ENCODE assay signal across 22 mouse cellular contexts in the genomic region with DNA sequence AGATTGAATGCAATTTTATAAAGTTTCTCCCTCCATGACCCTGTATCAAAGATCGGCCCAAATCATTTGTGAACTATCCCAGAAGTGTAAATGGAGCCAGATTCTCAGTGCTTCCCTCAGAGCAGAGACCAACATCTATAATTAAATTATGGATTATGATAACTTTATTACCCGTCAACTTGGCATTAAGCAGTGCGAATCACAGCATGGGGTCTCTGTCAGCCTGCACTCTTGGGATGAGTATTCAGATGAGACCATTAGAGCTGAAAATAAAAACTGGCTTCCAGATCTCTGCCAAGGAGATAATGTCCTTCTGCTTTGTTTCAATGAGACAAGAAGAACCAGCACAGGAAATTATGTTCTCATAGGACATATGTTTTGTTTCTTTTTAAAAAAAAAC.
DNase-seq lines count a peak whose midpoint lies in the region; ATAC-seq and TF ChIP-seq lines count a peak whose summit lies in the region.
"Had no signal": no experiment of that assay in that cellular context is flagged by ENCODE, and none has a peak within 500 bp of the region (broad histone marks: within the 10 kb centered on the region; RNA-seq: fewer than 3 reads in every experiment).

No protein-coding gene starts in this region.

- H3K4me1 ChIP-seq in hindbrain, embryonic 16.5 days (ENCODE audit: control insufficient read depth, insufficient read depth, low read depth, low read length) = no peaks in the 10 kb centered on the region
- H3K4me1 ChIP-seq in hindbrain, embryonic 10.5 days (replicated peaks) = no peaks in the 10 kb centered on the region
- no peaks in the 10 kb centered on the region for H3K4me1 ChIP-seq in midbrain, postnatal 0 days (ENCODE audit: insufficient read depth, low read length)
- H3K4me1 ChIP-seq in midbrain, embryonic 11.5 days (ENCODE audit: control insufficient read depth, insufficient read depth, low read length) = no peaks in the 10 kb centered on the region
- no peaks in the 10 kb centered on the region for H3K4me1 ChIP-seq in forebrain, embryonic 15.5 days
- no peaks in the 10 kb centered on the region for H3K4me1 ChIP-seq in intestine, postnatal 0 days (replicated peaks; ENCODE audit: control insufficient read depth, insufficient read depth, low read length)
- H3K4me1 ChIP-seq: embryonic facial prominence, embryonic 15.5 days; forebrain, embryonic 10.5 days; heart, embryonic 13.5 days; hindbrain, embryonic 13.5 days had no signal

- no peaks in the 10 kb centered on the region for H3K9me3 ChIP-seq in hindbrain, embryonic 16.5 days (ENCODE audit: control insufficient read depth, low read length)
- H3K9me3 ChIP-seq in hindbrain, embryonic 10.5 days = no peaks in the 10 kb centered on the region
- no peaks in the 10 kb centered on the region for H3K9me3 ChIP-seq in midbrain, postnatal 0 days (ENCODE audit: low read length)
- no peaks in the 10 kb centered on the region for H3K9me3 ChIP-seq in midbrain, embryonic 11.5 days (ENCODE audit: control insufficient read depth, low read length)
- H3K9me3 ChIP-seq in forebrain, embryonic 15.5 days = no peaks in the 10 kb centered on the region
- H3K9me3 ChIP-seq in intestine, postnatal 0 days (ENCODE audit: control insufficient read depth) = no peaks in the 10 kb centered on the region
- H3K9me3 ChIP-seq: embryonic facial prominence, embryonic 15.5 days; forebrain, embryonic 10.5 days; heart, embryonic 13.5 days; hindbrain, embryonic 13.5 days had no signal

- TF ChIP-seq CTCF in midbrain, postnatal 0 days (IDR thresholded peaks at IDR 0.05) = no peak
- no peak for TF ChIP-seq CTCF in intestine, postnatal 0 days (IDR thresholded peaks at IDR 0.05; ENCODE audit: low read depth)

- H3K4me2 ChIP-seq in hindbrain, embryonic 16.5 days (ENCODE audit: low read length) = no peak overlapping the region
- H3K4me2 ChIP-seq in midbrain, postnatal 0 days (ENCODE audit: low read depth, low read length, poor library complexity, severe bottlenecking) = no peak overlapping the region
- H3K4me2 ChIP-seq in midbrain, embryonic 11.5 days = no peak overlapping the region
- H3K4me2 ChIP-seq in forebrain, embryonic 15.5 days (replicated peaks) = no peak overlapping the region
- H3K4me2 ChIP-seq in intestine, postnatal 0 days (replicated peaks; ENCODE audit: low read depth) = no peak overlapping the region
- H3K4me2 ChIP-seq: embryonic facial prominence, embryonic 15.5 days; heart, embryonic 13.5 days; hindbrain, embryonic 13.5 days had no signal

- H3K36me3 ChIP-seq in hindbrain, embryonic 16.5 days (ENCODE audit: control insufficient read depth, insufficient read depth, low read length) = no peaks in the 10 kb centered on the region
- no peaks in the 10 kb centered on the region for H3K36me3 ChIP-seq in hindbrain, embryonic 10.5 days
- no peaks in the 10 kb centered on the region for H3K36me3 ChIP-seq in midbrain, postnatal 0 days (ENCODE audit: insufficient read depth, low read length)
- no peaks in the 10 kb centered on the region for H3K36me3 ChIP-seq in midbrain, embryonic 11.5 days (ENCODE audit: control insufficient read depth, insufficient read depth, low read length)
- no peaks in the 10 kb centered on the region for H3K36me3 ChIP-seq in forebrain, embryonic 15.5 days
- H3K36me3 ChIP-seq in intestine, postnatal 0 days (ENCODE audit: control insufficient read depth, insufficient read depth) = no peaks in the 10 kb centered on the region
- H3K36me3 ChIP-seq: embryonic facial prominence, embryonic 15.5 days; forebrain, embryonic 10.5 days; heart, embryonic 13.5 days; hindbrain, embryonic 13.5 days had no signal

- ATAC-seq in hindbrain, embryonic 16.5 days = peak; percentile 80
- no peak; the same call in 1 of the 2 replicates for ATAC-seq in midbrain, postnatal 0 days (ENCODE audit: low FRiP score)
- ATAC-seq in midbrain, embryonic 11.5 days (ENCODE audit: low FRiP score) = no peak
- ATAC-seq in forebrain, embryonic 15.5 days (replicated peaks) = no peak
- no peak for ATAC-seq in intestine, postnatal 0 days
- ATAC-seq: activated CD4-positive, CD25-positive, alpha-beta regulatory T cell, adult 4 months; forebrain, embryonic 14.5 days; Patski had no signal

- no peak overlapping the region for H3K27ac ChIP-seq in hindbrain, embryonic 16.5 days (ENCODE audit: low read depth, low read length)
- no peak overlapping the region for H3K27ac ChIP-seq in hindbrain, embryonic 10.5 days
- H3K27ac ChIP-seq in midbrain, postnatal 0 days (ENCODE audit: low read depth, low read length) = no peak overlapping the region
- no peak overlapping the region for H3K27ac ChIP-seq in midbrain, embryonic 11.5 days (ENCODE audit: low read depth, low read length)
- H3K27ac ChIP-seq in forebrain, embryonic 15.5 days (replicated peaks) = no peak overlapping the region
- H3K27ac ChIP-seq in intestine, postnatal 0 days (ENCODE audit: low read depth, low read length) = no peak overlapping the region
- H3K27ac ChIP-seq: embryonic facial prominence, embryonic 15.5 days; forebrain, embryonic 10.5 days; heart, embryonic 13.5 days; hindbrain, embryonic 13.5 days had no signal

- WGBS in hindbrain, embryonic 16.5 days = 50% methylated on average over 3 of the region's 3 CpGs
- 86% methylated on average over 3 of the region's 3 CpGs for WGBS in hindbrain, embryonic 10.5 days
- 55% methylated on average over 3 of the region's 3 CpGs for WGBS in midbrain, postnatal 0 days
- 84% methylated on average over 3 of the region's 3 CpGs for WGBS in midbrain, embryonic 11.5 days
- WGBS in forebrain, embryonic 15.5 days = 76% methylated on average over 3 of the region's 3 CpGs
- 87% methylated on average over 3 of the region's 3 CpGs for WGBS in intestine, postnatal 0 days

- H3K9ac ChIP-seq in hindbrain, embryonic 16.5 days (ENCODE audit: low read depth, low read length) = no peak overlapping the region
- no peak overlapping the region for H3K9ac ChIP-seq in midbrain, postnatal 0 days (replicated peaks; ENCODE audit: low read length, poor library complexity, severe bottlenecking)
- no peak overlapping the region for H3K9ac ChIP-seq in midbrain, embryonic 11.5 days (ENCODE audit: low read length)
- H3K9ac ChIP-seq in forebrain, embryonic 15.5 days (replicated peaks) = no peak overlapping the region
- no peak overlapping the region for H3K9ac ChIP-seq in intestine, postnatal 0 days (ENCODE audit: low read depth, low read length)
- H3K9ac ChIP-seq: embryonic facial prominence, embryonic 15.5 days; heart, embryonic 13.5 days; hindbrain, embryonic 13.5 days had no signal

- H3K4me3 ChIP-seq in hindbrain, embryonic 16.5 days (ENCODE audit: low read length) = no peak overlapping the region
- H3K4me3 ChIP-seq in hindbrain, embryonic 10.5 days = no peak overlapping the region
- no peak overlapping the region for H3K4me3 ChIP-seq in midbrain, postnatal 0 days (ENCODE audit: low read depth, low read length)
- no peak overlapping the region for H3K4me3 ChIP-seq in midbrain, embryonic 11.5 days (ENCODE audit: low read depth, low read length)
- no peak overlapping the region for H3K4me3 ChIP-seq in forebrain, embryonic 15.5 days
- no peak overlapping the region for H3K4me3 ChIP-seq in intestine, postnatal 0 days (ENCODE audit: low read depth, low read length)
- H3K4me3 ChIP-seq: embryonic facial prominence, embryonic 15.5 days; erythroblast, embryonic 14.5 days; forebrain, embryonic 10.5 days; heart, embryonic 13.5 days; hindbrain, embryonic 13.5 days had no signal

- peak; percentile 84 to 85 for DNase-seq in cerebellum, postnatal 14 days
- DNase-seq in cerebellum, adult 18-20 months = no peak
- DNase-seq in hindbrain, embryonic 10.5 days (ENCODE audit: low spot score) = no peak
- DNase-seq in midbrain, postnatal 0 days (ENCODE audit: low spot score) = peak; percentile 71
- no peak for DNase-seq in midbrain, embryonic 11.5 days (ENCODE audit: low spot score, missing footprints)
- DNase-seq: adrenal gland, postnatal 25 days; cerebellum, adult 11 months; gastrocnemius, postnatal 36 days; heart, adult 11 months; heart, postnatal 36 days; kidney, adult 18-20 months had no signal

- no peaks in the 10 kb centered on the region for H3K27me3 ChIP-seq in hindbrain, embryonic 16.5 days (replicated peaks; ENCODE audit: control insufficient read depth, insufficient read depth, low read length)
- no peaks in the 10 kb centered on the region for H3K27me3 ChIP-seq in hindbrain, embryonic 10.5 days (ENCODE audit: insufficient read depth, poor library complexity, severe bottlenecking)
- H3K27me3 ChIP-seq in midbrain, postnatal 0 days (ENCODE audit: insufficient read depth, low read length) = no peaks in the 10 kb centered on the region
- H3K27me3 ChIP-seq in midbrain, embryonic 11.5 days (ENCODE audit: control insufficient read depth, insufficient read depth, low read length) = no peaks in the 10 kb centered on the region
- H3K27me3 ChIP-seq in forebrain, embryonic 15.5 days = no peaks in the 10 kb centered on the region
- no peaks in the 10 kb centered on the region for H3K27me3 ChIP-seq in intestine, postnatal 0 days (replicated peaks; ENCODE audit: control insufficient read depth, insufficient read depth, low read length)
- H3K27me3 ChIP-seq: embryonic facial prominence, embryonic 15.5 days; heart, embryonic 13.5 days; hindbrain, embryonic 13.5 days; Patski had no signal

Comparison
In these comparisons a context has a peak if more than half of its experiments do, and no peak if none do; other contexts are left out.
1. DNase-seq: peak in cerebellum, postnatal 14 days (2 of 2) and midbrain, postnatal 0 days (single experiment); none in cerebellum, adult 18-20 months (0 of 2), hindbrain, embryonic 10.5 days (single experiment) and midbrain, embryonic 11.5 days (single experiment).